Mouse (Mus musculus): ENCODE measurements at regions not wholly inside any gene's neighbourhood (a gene's known extent, or its start where the extent isn't known, plus 50 kb on each side); places are given as distances from the start of the nearest gene placed in this dataset.

DNA sequence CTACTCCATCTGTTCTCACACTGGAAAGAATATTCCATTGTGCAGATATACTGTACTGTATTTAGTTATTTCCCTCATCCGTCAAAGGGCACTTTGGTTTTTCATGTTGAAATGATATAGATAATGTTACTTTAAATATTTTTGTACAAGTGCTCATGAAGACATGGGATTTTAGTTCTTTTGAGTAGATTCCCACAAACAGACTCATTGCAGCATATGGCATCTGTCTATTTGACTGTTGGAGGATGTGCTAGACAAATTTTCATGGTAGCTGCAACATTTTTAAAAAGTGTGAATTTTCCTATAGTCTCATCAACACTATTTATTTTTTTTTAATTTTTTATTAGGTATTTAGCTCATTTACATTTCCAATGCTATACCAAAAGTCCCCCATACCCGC lies 502.5 kb downstream of the Hdgfl1 start:
- H3K36me3 ChIP-seq (ENCODE audit: control insufficient read depth, insufficient read depth, low read length): no peaks in the 10 kb centered on the region
- no peaks in the 10 kb centered on the region for H3K4me1 ChIP-seq (ENCODE audit: control insufficient read depth, insufficient read depth, low read length)
- H3K4me3 ChIP-seq (ENCODE audit: control insufficient read depth, low read depth, low read length): no peak overlapping the region
- no peak overlapping the region for H3K27ac ChIP-seq (ENCODE audit: control insufficient read depth, insufficient read depth, low read depth, low read length)
- TF ChIP-seq CTCF (IDR thresholded peaks at IDR 0.05; ENCODE audit: control insufficient read depth, insufficient read depth, insufficient replicate concordance, low read depth, low read length): no peak
- no peak for TF ChIP-seq POLR2A (IDR thresholded peaks at IDR 0.05; ENCODE audit: control insufficient read depth, low read depth, low read length)
- H3K27me3 ChIP-seq (ENCODE audit: control insufficient read depth, insufficient read depth, low read length): no peaks in the 10 kb centered on the region

DNA sequence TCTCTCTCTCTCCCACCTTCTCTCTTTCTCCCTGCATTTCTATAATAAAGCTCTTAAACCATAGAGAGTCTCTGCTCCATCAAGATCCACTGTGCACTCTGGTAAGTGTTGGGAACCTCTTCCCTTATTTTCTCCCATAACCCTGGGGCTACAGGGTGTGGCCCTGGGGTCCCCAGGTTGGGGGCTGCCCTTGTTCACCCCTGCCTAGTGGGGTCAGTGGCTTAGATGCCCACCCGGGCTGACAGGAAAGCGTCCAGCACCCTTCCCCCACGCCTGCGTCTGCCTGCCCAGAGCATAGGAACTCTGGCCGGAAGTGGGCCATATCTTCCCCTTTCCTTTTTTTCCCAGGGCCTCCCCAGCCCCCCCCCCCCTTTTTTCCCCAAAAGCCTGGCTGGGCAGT lies 534.0 kb downstream of the Hdgfl1 start:
- Histone ChIP-seq H3K27ac (ENCODE audit: control insufficient read depth, insufficient read depth, low read depth, low read length) (no peak overlapping the region), H3K27me3 (ENCODE audit: control insufficient read depth, insufficient read depth, low read length) (no peaks in the 10 kb centered on the region)
- TF ChIP-seq CTCF (IDR thresholded peaks at IDR 0.05; ENCODE audit: control insufficient read depth, insufficient read depth, insufficient replicate concordance, low read depth, low read length) (no peak), POLR2A (IDR thresholded peaks at IDR 0.05; ENCODE audit: control insufficient read depth, low read depth, low read length) (no peak)

DNA sequence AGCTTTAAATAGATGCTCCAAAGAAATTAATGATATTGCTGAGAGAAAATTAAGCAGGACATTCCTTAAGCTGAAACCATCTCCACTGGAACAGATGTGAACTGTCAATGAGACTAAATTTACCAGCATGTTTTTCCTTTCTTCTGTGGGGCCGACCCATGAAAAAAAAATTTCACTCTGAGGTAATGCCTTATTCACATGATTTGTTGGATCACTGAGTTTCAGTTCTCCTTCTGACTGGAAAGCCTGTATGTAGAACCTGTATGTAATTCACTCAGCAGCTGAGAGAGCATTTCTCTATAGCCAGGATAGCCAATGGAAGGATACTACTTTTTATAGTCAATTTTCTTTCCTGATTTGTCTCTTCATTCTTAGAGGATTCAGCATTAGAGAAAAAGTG lies 535.3 kb downstream of the Hdgfl1 start:
- Histone ChIP-seq H3K36me3 (ENCODE audit: control insufficient read depth, insufficient read depth, low read length) (no peaks in the 10 kb centered on the region), H3K4me1 (ENCODE audit: control insufficient read depth, insufficient read depth, low read length) (peaks cover 4% of the 10 kb centered on the region; the same call in 1 of the 2 replicates), H3K4me3 (ENCODE audit: control insufficient read depth, low read depth, low read length) (no peak overlapping the region), H3K27me3 (ENCODE audit: control insufficient read depth, insufficient read depth, low read length) (no peaks in the 10 kb centered on the region), H3K27ac (ENCODE audit: control insufficient read depth, insufficient read depth, low read depth, low read length) (no peak overlapping the region)
- TF ChIP-seq POLR2A (IDR thresholded peaks at IDR 0.05; ENCODE audit: control insufficient read depth, low read depth, low read length) (no peak), CTCF (IDR thresholded peaks at IDR 0.05; ENCODE audit: control insufficient read depth, insufficient read depth, insufficient replicate concordance, low read depth, low read length) (no peak)

More for the DNA sequence above, 534.0 kb downstream of the Hdgfl1 start:
- Histone ChIP-seq H3K36me3 (ENCODE audit: control insufficient read depth, insufficient read depth, low read length) (no peaks in the 10 kb centered on the region), H3K4me1 (ENCODE audit: control insufficient read depth, insufficient read depth, low read length) (peaks cover 4% of the 10 kb centered on the region; the same call in 1 of the 2 replicates), H3K4me3 (ENCODE audit: control insufficient read depth, low read depth, low read length) (no peak overlapping the region; the same call in 1 of the 2 replicates)

- H3K27ac ChIP-seq (ENCODE audit: control insufficient read depth, insufficient read depth, low read depth, low read length): no peak overlapping the region
- no peaks in the 10 kb centered on the region for H3K27me3 ChIP-seq (ENCODE audit: control insufficient read depth, insufficient read depth, low read length)
- H3K36me3 ChIP-seq (ENCODE audit: control insufficient read depth, insufficient read depth, low read length): no peaks in the 10 kb centered on the region
- TF ChIP-seq POLR2A (IDR thresholded peaks at IDR 0.05; ENCODE audit: control insufficient read depth, low read depth, low read length) (no peak), CTCF (IDR thresholded peaks at IDR 0.05; ENCODE audit: control insufficient read depth, insufficient read depth, insufficient replicate concordance, low read depth, low read length) (no peak)
- no peaks in the 10 kb centered on the region for H3K4me1 ChIP-seq (ENCODE audit: control insufficient read depth, insufficient read depth, low read length)
- no peak overlapping the region for H3K4me3 ChIP-seq (ENCODE audit: control insufficient read depth, low read depth, low read length)
These were observed 552.7 kb downstream of the Hdgfl1 start for GRCm38 (mm10) chr13:26217299-26217698.

GRCm38 (mm10) chr13:26216579-26216978 lies 553.4 kb downstream of the Hdgfl1 start:
- no peak overlapping the region for H3K4me3 ChIP-seq (ENCODE audit: control insufficient read depth, low read depth, low read length)
- no peaks in the 10 kb centered on the region for H3K36me3 ChIP-seq (ENCODE audit: control insufficient read depth, insufficient read depth, low read length)
- TF ChIP-seq CTCF (IDR thresholded peaks at IDR 0.05; ENCODE audit: control insufficient read depth, insufficient read depth, insufficient replicate concordance, low read depth, low read length) (no peak), POLR2A (IDR thresholded peaks at IDR 0.05; ENCODE audit: control insufficient read depth, low read depth, low read length) (no peak)
- H3K27me3 ChIP-seq (ENCODE audit: control insufficient read depth, insufficient read depth, low read length): no peaks in the 10 kb centered on the region
- no peaks in the 10 kb centered on the region for H3K4me1 ChIP-seq (ENCODE audit: control insufficient read depth, insufficient read depth, low read length)
- H3K27ac ChIP-seq (ENCODE audit: control insufficient read depth, insufficient read depth, low read depth, low read length): no peak overlapping the region

DNA sequence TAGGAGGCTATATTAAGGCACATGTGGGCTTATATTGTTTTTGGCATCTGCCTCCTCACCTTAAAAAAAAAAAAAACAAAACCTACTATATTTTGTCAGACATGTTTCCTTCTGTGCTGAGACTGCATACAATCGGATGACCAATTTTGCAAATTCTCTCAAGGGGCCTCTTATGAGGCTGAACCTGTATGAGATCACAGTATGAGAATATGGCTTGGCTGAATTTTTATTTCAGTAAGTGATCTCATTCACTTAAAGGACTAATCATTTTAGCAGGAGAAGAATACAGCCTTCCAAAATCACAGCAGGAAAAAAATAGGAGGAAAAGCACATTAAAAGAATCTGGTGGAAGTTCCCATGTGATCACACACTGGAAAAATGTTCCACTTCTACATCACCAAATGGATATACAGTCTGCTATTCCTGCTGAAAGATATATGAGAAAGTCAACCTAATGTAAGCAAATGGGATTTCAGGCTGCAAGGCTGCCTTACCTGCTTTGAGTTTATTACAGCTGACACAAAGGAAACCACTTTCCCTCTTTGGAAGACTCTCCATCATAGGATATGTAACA lies 564.3 kb downstream of the Hdgfl1 start:
- TF ChIP-seq POLR2A (IDR thresholded peaks at IDR 0.05; ENCODE audit: control insufficient read depth, low read depth, low read length): no peak
- TF ChIP-seq CTCF (IDR thresholded peaks at IDR 0.05; ENCODE audit: control insufficient read depth, insufficient read depth, insufficient replicate concordance, low read depth, low read length): no peak

DNA sequence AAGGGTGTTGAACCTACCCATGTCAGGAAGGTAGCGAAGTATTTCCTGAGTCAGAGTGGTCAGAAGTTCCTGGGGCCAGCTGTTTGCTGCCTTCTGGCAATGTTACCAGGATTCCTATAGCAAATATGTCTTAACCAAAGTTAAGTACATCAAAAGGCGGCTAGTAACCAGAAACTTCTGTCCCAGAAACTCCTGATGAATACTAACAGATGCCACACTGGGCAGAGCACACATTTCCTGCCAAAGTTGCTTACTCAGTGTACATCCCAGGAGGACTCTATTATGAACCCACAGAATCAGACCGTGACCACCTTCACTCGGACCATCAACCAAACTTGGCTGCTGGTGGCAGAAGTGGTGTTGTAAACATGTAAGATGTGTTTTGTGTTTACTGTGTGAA lies 575.3 kb downstream of the Hdgfl1 start:
- TF ChIP-seq CTCF (IDR thresholded peaks at IDR 0.05; ENCODE audit: control insufficient read depth, insufficient read depth, insufficient replicate concordance, low read depth, low read length) (no peak), POLR2A (IDR thresholded peaks at IDR 0.05; ENCODE audit: control insufficient read depth, low read depth, low read length) (no peak)
- Histone ChIP-seq H3K27ac (ENCODE audit: control insufficient read depth, insufficient read depth, low read depth, low read length) (no peak overlapping the region), H3K4me1 (ENCODE audit: control insufficient read depth, insufficient read depth, low read length) (no peaks in the 10 kb centered on the region), H3K4me3 (ENCODE audit: control insufficient read depth, low read depth, low read length) (no peak overlapping the region), H3K36me3 (ENCODE audit: control insufficient read depth, insufficient read depth, low read length) (no peaks in the 10 kb centered on the region), H3K27me3 (ENCODE audit: control insufficient read depth, insufficient read depth, low read length) (no peaks in the 10 kb centered on the region)

More for the DNA sequence above, 564.3 kb downstream of the Hdgfl1 start:
- H3K4me1 ChIP-seq (ENCODE audit: control insufficient read depth, insufficient read depth, low read length): no peaks in the 10 kb centered on the region
- H3K36me3 ChIP-seq (ENCODE audit: control insufficient read depth, insufficient read depth, low read length): no peaks in the 10 kb centered on the region
- H3K27me3 ChIP-seq (ENCODE audit: control insufficient read depth, insufficient read depth, low read length): no peaks in the 10 kb centered on the region
- H3K4me3 ChIP-seq (ENCODE audit: control insufficient read depth, low read depth, low read length): no peak overlapping the region
- H3K27ac ChIP-seq (ENCODE audit: control insufficient read depth, insufficient read depth, low read depth, low read length): no peak overlapping the region
